Mouse (Mus musculus): ENCODE results near the gene Kif5c.

DNA sequence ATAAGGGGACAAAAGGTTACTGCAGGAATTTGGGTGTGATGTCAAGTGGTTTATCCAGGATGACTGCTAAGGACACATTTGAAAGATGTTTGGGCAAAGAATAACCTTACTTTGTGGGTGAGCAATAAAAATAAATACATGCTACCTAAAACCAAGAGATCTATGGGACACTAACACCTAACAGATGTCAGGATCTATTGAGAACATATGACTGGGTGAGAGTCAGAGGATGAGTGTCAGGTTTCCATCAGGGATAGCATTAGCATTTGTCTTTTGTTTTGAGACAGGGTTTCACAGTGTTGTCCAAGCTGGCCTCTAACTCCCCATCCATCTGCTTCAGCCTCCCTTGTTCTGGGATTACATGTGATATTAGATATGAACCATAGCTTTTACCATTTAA is 26.2 kb upstream of the Kif5c start:
- TF ChIP-seq CTCF (IDR thresholded peaks at IDR 0.05; ENCODE audit: insufficient read depth, low read length) (no peak), POLR2A (IDR thresholded peaks at IDR 0.05; ENCODE audit: borderline replicate concordance, extremely low read depth, low read depth, low read length) (no peak)
